Mouse (Mus musculus): ENCODE data around the gene Tsc22d4.
A peak's percentile ranks its signal among the peaks of the same experiment; 100 is the strongest.
"Not testable (repeated sequence)": the region's sequence is repeated elsewhere in the genome, so short reads cannot be mapped to it uniquely, and the experiment has no call there.

The Tsc22d4 gene

GRCm38 (mm10) chr5:137741023-137741931 lies 4.3 kb upstream of the Tsc22d4 start, which contains the start of gene Nyap1:
Gene Nyap1, minus strand, starts transcription at chr5:137741607.
- peak; percentile 78 to 79 for DNase-seq (ENCODE audit: low spot score in 2 of 2)

- no peak for DNase-seq (ENCODE audit: low spot score in 2 of 2)
Measured at GRCm38 (mm10) chr5:137742048-137742447, 3.5 kb upstream of the Tsc22d4 start.

GRCm38 (mm10) chr5:137742836-137743235 lies 2.7 kb upstream of the Tsc22d4 start:
- DNase-seq (ENCODE audit: low spot score in 2 of 2), result no peak

DNA sequence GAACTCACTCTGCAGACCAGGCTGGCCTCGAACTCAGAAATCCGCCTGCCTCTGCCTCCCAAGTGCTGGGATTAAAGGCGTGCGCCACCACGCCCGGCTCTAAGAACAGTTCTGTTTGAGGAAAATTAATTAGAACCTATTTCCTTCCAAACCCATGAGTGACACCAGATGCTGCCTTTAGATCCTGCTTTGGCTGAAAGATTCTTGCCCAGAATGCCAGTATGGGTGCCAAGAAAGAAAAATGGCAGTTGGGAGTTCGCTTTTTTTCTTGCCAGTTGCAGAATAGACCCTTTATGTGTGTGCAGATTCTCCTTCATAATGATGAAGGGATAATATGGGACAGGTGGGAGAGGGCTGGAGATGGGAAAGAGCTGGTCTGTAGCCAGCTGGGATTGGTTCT lies 1.3 kb upstream of the Tsc22d4 start:
- DNase-seq (ENCODE audit: low spot score in 2 of 2), result no peak

DNA sequence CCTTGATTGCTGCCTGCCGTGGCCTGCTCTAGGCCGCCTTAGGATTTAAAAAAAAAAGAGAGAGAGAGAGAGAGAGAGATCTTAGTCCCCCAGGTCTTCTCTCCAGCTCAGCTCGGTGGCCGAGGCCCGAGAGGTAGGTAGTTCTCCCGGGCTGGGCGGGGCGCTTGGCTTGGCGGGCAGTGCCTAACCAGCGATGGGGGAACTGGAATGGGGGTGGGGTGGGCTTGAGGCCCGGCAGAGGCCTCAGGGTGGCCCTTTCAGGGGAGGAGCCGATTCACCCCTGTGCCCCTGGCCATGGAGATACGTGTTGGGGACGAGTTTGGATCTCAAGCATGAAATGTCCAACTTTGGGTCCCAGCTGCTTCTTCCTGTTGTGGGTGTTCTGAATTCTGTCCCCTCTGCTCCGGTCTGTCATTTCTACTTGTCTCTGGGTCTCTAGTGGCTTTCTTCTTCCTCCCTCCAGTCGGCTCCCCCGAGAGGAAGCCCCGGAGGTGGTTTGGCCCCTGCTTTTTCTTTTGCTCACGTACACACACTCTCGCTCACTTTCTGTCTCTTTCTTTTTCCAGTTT lies 836 bp downstream of the Tsc22d4 start:
- peak; percentile 75 to 81 for DNase-seq (ENCODE audit: low spot score in 2 of 2)

DNA sequence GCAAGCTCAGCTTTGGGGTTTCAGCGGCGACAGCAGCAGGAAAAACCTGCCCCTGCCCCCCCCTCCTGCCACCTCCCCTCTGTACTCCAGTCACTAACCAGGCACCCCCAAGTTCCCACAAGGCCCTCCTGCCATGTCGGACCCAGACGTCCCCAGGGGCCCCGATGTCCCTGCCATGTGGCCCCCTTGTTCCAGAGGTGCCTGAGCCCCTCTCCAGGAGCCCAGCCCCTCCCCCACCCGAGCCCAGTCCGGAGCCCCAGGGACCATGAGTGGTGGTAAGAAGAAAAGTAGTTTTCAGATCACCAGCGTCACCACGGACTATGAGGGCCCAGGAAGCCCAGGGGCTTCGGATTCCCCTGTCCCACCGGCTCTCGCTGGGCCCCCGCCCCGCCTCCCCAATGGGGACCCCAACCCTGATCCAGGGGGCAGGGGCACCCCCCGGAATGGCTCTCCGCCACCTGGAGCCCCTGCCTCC lies 1.4 kb downstream of the Tsc22d4 start:
- peak in 1 of 2 experiments; percentile 26 for DNase-seq (ENCODE audit: low spot score in 2 of 2)

DNA sequence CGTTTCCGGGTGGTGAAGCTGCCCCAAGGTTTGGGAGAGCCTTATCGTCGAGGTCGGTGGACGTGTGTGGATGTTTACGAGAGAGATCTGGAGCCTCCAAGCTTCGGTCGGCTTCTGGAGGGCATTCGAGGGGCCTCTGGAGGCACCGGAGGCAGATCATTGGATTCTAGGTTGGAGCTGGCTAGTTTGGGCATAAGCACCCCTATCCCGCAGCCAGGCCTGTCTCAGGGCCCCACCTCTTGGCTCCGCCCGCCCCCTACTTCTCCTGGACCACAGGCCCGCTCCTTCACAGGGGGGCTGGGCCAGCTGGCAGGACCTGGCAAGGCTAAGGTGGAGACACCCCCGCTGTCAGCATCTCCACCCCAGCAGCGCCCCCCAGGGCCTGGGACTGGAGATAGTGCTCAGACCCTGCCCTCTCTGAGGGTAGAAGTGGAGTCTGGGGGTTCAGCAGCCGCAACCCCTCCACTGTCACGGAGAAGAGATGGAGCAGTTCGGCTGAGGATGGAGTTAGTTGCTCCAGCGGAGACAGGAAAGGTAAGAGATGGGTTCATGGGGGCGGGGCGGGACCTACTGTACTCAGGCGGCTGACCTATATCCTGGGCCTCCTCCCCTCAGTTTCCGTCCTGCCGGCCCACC lies 1.9 kb downstream of the Tsc22d4 start:
- peak; percentile 68 to 71 for DNase-seq (ENCODE audit: low spot score in 2 of 2)

DNA sequence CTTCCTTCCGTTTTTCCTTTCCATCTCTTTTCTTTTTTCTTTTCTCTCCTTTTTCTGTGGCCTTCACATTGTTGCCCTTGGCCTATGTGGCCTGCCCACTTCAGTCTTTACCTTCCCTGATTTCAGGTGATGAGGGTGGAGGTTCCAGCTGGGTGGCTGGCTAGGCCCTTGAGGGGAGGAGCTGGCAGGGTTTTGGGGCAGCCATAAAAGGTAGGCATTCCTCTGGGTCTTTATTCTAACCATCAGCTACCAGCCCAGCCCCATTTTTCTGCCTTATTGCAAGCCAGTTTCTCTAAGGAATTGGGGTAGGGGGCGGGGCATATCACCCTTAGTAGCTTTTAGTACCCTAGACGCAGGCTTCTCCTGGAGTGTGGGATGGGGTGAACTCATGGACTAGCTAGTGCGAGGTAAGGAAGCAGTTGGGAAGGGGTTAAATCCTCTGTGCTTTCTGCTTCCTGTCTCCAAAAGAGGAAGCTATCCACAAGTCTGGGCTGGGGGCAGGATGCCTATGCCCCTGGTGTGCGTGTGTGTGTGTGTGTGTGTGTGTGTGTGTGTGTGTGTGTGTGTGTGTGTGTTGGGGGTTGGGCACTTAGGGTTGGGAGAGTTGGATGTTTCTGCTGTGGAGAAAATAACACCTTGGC lies 2.7 kb downstream of the Tsc22d4 start:
- DNase-seq (ENCODE audit: low spot score in 2 of 2), result peak; percentile 38 to 49

DNA sequence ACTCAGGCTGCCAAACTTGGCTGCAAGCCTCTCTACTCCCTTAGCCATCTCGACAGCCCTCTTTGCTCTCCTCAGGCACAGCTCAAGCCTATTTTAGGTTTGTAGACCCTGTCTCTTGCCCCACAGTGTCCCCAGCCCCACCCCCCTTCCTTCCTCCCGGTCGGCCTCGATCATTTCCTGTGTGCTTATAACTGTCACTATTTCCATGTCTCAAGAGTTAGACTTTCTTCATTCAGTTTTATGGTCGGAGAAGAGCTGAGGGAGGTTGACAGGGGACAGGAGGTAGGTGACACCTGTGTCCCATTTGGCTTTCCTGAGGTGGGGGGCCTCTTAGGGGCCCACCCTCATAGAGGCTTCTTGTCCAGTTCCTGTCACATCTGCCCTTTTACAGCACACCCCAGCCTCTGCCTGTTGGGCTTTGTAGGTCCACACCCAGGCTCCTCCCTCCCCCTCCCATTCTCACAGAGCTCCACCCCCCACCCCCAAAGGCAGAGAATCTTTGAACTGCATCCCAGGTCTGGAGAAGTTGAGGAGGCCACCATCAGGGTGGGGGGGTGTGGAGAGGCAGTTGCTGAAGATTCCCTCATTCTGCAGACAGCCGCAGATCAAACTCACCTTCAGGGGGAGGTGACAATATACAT lies 3.8 kb downstream of the Tsc22d4 start:
- DNase-seq (ENCODE audit: low spot score in 2 of 2), result peak; percentile 38 to 56

DNA sequence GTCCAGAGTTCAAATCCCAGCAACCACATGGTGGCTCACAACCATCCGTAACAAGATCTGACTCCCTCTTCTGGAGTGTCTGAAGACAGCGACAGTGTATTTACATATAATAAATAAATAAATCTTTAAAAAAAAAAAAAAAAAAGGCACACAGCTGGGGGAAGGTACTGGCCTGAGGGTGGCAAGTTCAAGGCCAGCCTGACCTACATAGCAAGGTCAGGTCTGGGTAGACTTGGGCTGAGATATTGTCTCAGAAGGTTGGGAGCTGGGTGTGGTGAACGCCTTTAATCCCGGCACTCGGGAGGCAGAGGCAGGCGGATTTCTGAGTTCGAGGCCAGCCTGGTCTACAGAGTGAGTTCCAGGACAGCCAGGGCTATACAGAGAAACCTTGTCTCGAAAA lies 4.7 kb downstream of the Tsc22d4 start:
- not testable (repeated sequence) for DNase-seq (ENCODE audit: low spot score in 2 of 2)

- DNase-seq (ENCODE audit: low spot score in 2 of 2), result no peak
Measured at GRCm38 (mm10) chr5:137751221-137751887, 5.8 kb downstream of the Tsc22d4 start.

DNA sequence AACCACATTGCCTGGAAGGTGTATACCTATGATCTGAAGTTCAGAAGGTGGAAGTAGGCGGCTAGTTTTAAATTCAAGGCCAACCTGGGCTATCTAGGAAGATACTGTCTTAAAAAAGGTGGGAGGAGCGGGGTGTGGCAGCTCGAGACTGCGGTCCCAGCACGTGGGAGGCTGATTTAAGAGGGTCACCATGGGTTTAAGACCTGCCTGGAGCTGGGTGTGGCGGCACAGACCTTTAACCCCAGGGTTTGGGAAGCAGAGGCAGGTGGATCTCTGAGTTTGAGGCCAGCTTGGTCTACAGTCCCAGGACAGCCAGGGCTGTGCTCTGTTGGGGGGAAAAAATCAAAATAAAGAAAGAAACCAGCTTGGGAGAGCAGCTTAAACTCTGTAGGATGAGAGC lies 6.5 kb downstream of the Tsc22d4 start:
- DNase-seq (ENCODE audit: low spot score in 2 of 2), result no peak

DNA sequence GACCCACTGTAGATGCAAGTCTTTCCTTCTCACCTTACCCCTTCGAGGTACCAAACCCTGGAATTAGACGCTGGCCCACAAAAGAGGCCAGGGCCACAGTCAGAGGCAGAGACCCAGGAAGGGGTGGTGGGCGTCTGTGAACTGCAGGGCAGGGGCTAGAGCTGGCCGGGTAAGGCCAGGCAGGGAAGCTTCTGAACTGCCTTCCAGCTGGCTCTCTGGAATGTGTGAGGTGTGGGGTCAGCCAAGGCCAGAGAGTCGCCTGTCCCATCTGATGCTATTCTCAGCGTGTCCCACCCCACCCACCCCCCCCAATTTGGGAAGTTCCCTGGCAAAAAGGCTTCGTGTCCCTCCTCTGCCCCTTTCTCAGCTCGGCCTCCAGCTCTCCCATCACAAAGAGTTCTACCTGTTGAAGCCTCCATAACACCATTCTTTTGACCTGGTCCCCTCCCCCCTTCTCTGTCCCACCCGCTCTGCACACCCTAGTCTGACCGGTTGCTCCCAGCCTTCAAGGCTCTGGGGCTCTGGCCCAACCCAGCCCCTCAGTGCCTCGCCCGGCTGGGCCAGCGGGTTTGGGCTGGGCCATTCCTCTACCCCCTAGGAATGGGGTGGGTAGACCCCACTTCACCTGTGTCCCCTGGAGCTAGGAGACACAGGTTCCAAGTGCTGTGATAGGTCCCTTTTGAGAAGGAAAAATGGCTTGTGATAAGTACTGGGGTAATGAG lies 7.7 kb downstream of the Tsc22d4 start:
- no peak for DNase-seq (ENCODE audit: low spot score in 2 of 2)

- DNase-seq (ENCODE audit: low spot score in 2 of 2), result no peak
Measured at GRCm38 (mm10) chr5:137755425-137755824, 9.9 kb downstream of the Tsc22d4 start.

DNA sequence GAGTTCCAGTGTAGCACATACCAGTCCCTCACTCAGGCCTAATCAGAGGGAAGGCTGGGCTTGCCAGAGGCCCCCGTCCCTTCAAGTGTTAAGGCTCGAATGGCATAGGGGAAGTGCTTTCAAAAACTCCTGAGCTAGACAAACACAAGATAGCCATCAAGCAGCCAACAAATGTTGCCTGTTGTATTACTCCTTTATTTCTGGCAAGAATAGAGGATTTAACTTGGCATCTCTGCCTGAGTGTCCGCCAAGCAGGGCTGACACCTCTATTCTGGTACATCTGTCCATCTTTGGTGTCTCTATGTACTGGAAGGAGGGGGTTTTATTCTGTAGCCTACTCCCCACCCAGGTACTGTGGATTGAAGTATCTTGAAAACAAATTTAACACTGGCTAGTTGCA lies 10.6 kb downstream of the Tsc22d4 start:
- DNase-seq (ENCODE audit: low spot score in 2 of 2), result no peak

DNA sequence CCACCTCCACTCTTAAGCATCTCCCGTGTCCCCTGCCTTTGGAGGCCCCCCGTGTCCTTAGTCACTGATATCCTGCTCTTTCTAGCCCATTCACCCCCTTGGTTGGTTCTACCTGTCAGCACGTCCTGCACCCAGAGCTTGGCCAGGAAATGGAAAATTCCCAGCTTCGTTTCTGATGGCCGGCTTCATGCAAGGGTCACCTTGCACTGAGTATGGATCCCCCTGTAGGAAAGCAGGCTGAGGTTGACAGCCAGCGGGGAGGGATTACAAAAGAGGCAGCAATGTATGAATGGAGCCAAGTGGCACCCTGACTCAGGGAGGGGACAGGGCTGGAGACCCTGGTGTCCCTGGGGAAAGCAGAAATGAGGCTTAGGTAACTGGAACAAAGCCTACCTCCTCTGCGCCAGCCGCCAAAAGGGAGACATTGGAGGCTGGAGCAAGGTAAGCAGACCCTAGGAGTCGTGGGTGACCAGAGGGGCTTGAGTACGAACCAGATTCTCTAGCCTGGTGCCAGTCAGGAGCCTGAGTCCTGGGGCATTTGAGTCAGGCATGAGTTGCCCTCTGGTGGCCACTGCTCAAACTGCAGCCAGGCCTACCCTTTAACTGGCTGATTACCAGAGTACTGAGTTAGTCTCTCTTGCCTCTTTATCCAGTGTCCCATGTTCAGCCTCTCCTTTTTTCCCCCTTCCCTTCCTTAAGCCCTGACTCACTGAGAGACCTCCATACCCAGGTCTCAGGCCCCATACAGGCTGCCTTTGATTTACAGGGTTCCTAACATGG lies 11.5 kb downstream of the Tsc22d4 start:
- DNase-seq (ENCODE audit: low spot score in 2 of 2), result peak; percentile 77 to 80

DNA sequence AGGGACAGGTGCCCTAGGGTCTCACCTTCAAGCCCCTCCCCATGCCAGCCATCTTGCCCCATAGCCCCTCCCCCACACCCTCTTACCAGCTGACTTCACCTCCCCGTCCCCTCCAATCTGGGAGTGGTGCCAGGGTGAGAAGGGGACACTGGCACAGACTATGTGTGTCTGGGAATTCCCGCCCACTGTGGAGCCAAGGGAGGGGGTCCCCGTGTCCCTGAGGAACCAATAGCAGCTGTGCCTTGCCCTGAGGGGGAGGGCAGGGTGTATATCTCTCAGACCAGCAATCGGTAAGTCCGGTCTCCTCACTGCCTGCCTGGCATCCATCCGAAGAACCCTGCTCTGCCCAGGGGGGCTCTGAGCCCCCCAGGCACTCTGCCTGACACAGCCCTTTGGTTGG lies 12.4 kb downstream of the Tsc22d4 start:
- no peak for DNase-seq (ENCODE audit: low spot score in 2 of 2)

DNA sequence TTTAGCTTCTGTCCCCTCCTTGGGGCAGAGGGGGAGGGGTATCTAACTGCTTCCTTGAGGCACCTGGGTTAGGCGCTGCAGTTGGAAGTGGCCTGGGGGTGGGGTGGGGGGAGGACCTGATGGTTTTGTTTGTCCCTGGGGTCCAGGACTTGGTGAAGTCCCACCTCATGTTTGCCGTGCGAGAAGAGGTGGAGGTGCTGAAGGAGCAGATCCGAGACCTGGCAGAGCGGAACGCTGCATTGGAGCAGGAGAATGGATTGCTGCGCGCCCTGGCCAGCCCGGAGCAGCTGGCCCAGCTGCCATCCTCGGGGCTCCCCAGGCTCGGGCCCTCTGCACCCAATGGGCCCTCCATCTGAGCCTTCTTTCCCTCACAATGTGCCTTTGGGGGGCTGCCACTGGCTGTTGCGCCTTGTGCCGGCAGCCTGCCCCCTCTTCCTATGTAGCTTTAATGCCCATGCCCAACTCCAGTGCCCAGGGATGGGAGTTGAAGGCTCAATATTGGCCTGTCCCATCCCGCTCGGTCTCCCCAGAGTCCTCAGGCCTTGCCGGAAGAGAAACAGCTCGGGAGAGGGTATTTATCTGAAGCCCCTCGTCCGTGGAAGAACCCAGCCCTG lies 13.5 kb downstream of the Tsc22d4 start:
- no peak for DNase-seq (ENCODE audit: low spot score in 2 of 2)

- DNase-seq (ENCODE audit: low spot score in 2 of 2), result peak; percentile 80 to 83
Measured at GRCm38 (mm10) chr5:137759971-137760412, 14.5 kb downstream of the Tsc22d4 start.

All from spleen, postnatal 36 days (tissue).